Mouse (Mus musculus) CD4-positive helper T cell, adult 2 months (primary cell): Measurements from ENCODE around the gene Itsn2.
"Not testable (repeated sequence)": the region's sequence is repeated elsewhere in the genome, so short reads cannot be mapped to it uniquely, and the experiment has no call there.

Source experiments
- DNase-seq: peaks from one replicate; pipeline ENCODE4 v3.0.0-alpha.2; 2012; ENCODE audit warnings: low read depth, missing footprints, low spot score

Gene Itsn2

DNA sequence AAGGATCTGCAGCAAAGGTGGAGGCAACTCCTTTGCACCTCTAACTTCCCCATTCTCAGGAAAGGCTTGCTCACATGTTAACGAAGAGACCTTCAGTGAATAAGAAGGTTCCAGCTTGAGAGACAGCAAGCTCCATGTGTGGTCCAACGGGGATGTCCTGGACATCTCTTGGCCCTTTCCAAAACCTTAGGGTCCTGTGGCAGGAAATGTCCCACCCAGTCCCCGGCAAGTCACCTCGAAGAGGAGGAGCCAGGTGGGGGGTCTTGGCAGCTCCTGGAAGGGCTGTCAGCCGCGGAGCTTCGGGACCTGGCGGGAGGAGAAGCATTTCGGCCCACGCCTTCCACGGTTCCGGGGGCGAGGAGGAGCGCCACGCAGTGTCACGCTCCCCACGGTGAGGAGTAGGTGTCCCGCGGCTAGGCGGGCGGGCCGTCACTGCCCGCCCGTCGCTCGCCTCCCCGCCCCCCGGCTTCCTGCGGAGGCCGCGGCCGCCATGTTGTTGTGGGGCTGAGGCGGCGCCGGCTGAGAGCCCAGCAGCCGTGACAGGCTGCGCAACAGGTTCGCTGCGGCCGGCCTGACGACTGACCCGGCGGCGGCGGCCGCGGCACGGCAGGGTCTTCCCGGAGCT is at the start of gene Itsn2, which contains the start of gene Gm3625:
Gene Itsn2 (plus strand): TSS at position 98 of the 625 bp plus-strand sequence.
Gene Gm3625 (minus strand): TSS at position 387 of the 625 bp plus-strand sequence.
- peak; percentile 86 for DNase-seq

DNA sequence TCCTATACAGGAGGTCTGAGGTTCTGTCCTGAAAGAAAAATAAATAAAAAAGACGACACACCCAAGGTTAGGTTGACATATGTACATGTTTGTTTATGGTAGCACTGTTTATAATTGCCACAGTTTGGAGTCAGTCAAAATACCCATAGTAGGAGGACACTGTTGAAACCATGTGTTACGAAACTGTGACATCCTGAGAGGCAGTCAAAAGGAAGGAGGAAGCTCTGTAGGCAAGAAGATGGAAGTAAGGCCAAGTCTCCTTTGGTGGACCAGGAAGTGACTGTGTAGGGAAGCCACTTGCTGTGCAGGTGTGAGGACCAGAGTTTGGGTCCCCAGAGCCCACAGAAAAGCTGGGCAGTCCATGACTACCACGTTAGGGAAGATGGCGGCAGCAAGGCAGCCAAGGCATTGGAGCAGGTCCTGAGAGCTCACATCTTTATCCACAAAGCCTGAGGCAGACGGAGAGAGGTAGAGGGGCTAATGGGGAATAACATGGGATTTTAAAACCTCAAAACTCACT is 48.0 kb upstream of the Itsn2 start:
- no peak for DNase-seq

DNA sequence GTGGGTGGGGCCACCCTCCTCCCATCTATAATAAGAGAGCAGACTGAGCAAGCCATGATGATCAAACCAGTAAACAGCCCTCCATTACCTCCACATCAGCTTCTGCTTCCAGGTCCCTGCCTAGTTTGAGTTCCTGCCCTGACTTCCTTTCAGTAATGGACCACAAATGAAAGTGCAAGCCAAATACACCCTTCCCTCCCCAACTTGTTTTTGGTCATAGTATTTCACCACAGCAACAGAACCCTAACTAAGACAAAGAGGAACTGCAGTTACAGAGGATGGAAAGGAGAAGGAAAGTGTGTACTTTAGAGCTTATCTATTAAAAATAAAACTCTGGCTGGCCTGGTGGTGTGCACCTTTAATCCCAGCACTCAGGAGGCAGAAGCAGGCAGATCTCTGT is 47.0 kb upstream of the Itsn2 start:
- no peak for DNase-seq

DNA sequence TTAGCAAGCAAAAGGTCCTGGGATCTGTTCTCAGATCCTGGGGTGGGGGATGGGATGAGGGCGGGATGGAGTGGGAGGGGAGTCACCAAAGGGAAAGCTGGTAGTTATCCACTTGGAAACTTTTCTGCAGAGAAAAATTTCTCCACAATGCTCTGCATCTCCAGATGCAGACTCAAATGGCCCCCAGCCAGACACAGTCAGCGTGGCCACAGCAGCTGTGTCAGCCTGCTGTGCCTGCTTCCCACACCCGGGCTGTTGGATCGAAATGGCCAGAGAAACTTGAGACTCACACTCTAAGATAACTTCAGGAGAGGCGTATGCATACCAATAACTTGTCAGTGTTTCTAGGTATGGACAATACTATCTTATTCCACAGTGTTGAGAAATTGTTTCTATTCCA is 45.9 kb upstream of the Itsn2 start:
- DNase-seq: no peak

DNA sequence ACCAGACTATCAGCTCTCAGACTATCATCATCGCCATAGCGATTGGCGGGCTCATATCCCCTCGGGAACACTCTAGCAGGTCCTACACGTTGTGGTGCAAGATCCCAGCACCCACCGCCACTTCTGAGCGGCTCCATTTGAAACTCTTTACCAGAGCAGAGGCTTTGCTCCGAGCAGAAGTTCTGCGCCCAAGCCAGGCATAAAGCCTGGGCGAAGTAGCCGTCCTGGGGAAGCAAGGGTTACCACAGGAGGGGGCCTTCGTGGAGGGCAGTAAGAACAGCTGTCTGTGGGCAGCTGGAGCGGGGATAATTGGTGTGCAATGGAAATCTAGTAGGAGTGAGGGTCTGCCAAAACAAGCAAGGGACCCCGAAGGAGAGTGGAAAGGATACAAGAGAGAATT is 44.9 kb upstream of the Itsn2 start:
- DNase-seq: no peak

DNA sequence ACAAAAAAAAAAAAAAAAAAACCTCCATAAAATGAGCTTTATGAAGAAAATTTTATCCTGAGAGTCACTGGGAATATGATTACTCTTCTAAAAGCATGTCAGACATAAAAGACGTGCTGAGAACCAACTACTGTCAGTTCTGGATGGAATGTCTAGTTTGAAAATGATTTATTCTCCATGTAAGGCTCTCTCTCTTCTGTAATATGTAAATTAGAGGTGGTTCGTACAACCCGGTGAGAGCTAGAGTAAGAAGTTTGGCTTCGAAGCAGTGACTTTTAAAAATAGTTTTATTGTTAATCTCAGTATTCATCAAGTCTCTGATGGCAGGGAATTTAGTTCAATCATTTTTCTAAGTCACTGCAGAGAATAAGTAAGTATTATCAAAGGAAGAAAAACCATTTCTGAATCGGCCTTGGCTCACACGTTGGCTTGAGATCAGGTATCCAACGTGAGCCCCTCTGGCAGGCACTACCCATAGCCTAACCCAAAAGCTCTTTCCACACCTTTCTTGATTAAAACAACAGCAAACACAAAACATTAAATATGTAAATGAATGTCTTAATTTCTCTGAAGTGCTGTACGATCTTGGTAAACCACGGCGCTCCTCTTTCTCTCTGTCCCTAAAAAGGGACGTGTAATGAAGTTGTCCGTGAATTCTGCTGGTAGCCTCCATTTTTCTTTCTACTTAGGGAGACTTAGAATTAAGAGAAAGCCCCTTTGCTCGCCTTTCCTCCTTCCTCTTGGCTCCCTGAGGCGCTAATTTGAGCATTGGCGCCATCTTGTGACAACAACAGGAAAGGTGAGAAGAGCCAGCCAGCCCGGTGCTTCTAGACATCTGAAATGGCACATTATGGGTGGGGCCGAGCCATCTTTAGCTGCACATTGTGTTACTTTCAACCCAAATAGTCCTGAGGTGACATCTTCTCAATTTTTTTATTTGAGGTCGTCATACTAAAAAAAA is 44.1 kb upstream of the Itsn2 start:
- DNase-seq: peak; percentile 80

DNA sequence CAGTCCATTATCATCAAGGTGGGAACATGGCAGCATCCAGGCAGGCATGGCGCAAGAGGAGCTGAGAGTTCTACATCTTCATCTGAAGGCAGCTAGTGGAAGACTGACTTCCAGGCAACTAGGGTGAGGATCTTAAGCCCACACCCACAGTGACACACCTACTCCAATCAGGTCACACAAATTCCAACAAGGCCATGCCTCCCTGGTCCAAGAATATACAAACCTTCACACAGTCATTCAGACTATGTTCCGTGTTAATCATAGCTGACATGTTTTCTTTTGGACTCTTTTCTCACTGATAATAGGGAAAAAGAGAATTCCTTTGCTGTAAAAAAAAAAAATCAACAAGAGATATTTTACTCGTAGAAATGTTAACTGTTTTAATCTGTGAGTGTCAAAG is 38.7 kb upstream of the Itsn2 start:
- DNase-seq: not testable (repeated sequence)

DNA sequence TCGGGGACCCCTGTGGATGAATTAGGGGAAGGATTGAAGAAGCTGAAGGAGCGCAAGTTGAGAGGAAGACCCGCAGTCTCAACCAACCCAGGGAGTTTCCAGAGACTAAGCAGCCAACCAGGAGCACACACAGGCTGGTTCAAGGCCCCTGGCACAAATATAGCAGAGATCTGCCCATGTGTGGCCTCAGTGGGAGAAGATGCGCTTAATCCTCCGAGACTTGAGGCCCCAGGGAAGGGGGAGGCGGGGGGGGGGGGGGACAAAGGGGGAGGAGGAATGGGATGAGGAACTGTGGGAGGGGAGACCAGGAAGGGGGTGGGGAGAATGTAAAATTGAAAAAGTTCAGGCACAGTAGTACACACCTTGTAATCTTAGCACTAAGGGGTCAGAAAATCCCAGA is 37.0 kb upstream of the Itsn2 start:
- no peak for DNase-seq

DNA sequence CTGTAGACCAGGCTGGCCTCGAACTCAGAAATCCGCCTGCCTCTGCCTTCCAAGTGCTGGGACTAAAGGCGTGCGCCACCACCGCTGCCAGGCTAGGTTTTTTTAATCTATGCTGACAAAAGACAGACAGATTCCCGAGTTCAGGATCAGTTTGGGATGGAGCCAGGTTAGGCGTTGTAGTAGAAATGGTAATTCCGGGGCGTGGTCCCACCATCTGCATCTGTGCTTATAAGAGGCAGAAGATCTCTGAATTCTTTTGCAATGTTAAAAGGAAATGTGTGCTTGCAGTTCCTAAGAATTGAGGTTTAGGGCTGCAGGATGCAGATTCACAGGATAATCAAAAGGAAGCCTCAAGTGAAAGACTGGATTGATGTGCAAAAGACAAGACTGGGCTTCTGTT is 35.5 kb upstream of the Itsn2 start:
- DNase-seq: no peak

DNA sequence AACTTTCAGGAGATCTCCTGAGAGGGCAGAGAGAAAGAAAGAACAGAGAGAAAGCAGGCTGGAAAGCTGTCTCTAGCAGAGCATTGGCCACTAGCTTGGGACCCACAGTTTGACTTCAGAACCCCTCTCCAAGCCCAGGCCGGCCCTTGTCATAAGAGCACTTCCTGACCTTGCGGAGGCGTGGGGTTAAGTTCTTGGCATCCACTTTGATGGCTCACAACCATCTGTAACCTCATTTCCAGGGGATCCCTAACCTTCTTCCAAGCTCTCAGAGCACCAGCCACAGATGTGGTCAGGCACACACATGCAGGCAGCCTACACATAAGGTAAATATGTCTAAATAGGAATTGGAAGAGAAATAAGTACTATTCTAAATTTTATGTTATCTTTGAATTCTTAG is 35.0 kb upstream of the Itsn2 start:
- DNase-seq: no peak

DNA sequence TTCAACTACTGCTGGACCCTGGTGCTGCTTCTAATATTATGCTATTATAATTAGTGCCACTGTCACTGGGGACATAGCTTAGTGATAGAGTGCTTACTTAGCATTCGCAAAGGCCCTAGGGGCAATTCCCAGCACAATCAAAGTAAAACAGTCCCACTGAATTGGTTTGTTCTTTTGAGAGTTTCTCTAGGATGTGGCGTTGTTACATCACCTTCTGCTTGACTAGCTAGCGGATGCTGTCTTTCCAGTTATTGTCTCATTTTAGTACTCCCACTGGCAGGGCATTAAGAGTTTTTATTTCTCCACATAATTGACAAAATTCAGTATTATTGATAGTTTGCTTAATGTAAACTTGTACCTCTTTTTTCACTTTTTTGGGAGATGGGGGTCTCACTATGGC is 34.4 kb upstream of the Itsn2 start:
- no peak for DNase-seq

DNA sequence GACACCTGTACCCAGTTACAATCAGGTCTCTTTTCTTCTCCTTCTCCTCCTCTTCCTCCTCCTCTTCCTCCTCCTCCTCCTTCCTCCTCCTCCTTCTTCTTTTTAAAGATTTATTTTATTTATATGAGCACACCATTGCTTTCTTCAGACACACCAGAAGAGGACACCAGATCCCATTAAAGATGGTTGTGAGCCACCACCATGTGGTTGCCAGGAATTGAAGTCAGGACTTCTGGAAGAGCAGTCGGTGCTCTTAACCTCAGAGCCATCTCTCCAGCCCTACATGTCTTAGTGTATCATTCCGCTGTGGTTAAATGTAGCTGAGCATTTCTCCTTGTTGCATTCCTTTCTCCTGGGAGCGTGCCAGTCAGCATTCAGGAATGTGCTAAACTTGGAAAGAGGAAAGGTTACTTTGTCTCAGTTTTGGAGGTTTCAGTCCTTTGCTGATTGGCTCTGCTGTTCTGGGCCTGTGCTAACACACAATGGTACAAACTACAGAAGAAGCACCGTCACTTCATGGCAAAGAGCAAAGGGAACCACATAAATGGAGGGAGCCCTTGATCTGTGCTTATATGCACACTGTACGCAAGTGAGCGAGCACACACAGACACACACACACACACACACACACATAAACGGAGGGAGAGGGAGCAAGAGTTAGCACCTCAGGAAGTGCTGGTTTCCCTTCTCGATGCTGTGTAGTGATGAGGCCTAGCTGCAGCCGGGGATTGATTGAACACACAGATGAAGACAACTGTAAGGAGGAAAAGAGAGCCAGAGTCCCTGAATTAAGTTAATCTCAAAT is 33.8 kb upstream of the Itsn2 start:
- DNase-seq: peak; percentile 76

DNA sequence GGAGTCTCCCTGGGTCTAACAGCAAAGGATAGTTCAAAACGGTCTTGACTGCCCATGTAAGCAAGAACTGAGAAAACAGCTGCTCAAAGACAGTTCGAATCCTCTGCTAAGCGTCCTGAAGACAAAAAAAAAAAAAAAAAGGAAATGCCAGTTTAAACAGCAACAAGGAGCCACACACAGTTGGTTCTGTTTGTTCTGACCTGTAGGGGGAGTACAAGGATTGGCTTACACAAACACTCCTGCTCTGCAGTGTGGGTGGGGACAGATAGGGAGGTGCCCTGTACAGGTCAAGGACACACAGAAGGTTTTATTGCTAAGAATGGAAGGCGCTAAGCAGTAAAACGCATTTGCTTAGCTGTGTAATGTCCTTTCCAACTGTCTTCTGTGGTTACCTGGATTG is 20.6 kb upstream of the Itsn2 start:
- peak; percentile 76 for DNase-seq

DNA sequence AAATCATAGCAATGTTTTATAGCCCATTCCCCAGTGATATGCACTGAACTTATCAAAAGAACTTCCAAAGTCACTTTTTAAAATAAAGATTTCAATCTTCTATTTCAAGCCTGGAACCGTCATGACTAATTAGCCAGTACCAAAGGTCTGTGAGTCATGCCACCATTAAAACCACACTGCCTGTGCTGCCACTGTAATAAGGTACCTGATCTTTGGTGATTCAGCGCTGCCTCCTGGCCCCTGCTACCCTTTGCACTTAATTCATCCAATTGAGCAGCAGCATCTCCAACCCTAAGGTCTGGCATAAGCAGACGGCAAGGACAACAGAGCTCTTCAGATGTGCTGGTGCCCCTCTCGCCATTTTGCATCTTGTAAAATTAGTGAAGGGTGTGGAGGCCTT is 18.4 kb upstream of the Itsn2 start:
- DNase-seq: no peak

DNA sequence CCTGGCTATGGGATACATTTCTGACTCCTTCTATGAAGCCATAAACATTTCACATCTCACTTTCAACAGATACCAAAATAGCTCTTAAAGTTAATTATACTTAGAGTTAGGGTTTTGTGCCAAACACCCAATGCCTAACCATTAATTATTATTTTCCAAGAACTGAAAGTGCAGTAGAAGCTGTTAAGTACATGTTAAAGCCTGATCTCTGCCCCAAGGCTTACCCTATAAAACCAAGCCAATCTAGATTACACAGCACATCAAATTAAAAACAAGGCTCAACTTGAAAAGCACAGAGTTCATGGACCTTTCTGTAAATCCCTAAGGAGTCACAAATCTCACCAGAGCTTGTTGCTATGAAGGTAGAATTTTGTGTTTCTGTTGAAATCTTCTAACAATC is 10.1 kb upstream of the Itsn2 start:
- no peak for DNase-seq

DNA sequence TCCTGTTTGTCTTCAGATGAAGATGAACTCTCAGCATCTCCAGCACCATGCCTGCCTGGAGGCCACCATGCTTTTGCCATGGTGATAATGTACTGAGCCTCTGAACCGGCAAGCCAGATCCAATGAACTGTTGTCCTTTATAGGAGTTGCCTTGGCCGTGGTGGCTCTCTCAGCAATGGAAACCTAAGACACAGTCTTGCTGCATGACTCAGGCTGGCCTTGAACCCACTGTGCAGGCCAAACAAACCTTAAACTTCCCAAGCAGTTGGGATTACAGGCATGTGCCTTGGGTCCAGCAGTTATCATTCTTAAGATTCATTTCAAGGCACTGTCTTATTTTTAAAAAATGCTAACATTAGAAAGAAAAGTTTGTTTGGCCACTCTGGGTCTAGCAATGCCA is 4.6 kb upstream of the Itsn2 start:
- DNase-seq: no peak

DNA sequence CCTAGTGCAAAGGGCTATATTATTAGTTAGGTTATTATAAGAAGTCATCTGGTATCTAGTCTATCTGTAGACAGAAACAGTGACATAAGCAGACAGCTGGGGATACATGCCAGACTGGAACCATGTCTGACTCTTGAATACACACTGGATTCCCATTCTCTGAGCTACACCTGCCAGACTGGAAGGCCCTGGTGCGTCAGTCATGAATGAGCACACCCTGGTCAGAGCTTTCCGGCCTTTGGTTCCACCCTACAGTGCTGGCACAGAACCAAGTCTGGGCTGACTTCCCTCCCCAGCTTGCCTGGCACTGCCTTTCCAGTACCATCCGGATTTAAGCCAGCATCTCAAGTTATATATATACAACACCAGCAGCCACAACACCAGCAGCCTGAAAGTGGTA is 3.8 kb upstream of the Itsn2 start:
- DNase-seq: no peak

DNA sequence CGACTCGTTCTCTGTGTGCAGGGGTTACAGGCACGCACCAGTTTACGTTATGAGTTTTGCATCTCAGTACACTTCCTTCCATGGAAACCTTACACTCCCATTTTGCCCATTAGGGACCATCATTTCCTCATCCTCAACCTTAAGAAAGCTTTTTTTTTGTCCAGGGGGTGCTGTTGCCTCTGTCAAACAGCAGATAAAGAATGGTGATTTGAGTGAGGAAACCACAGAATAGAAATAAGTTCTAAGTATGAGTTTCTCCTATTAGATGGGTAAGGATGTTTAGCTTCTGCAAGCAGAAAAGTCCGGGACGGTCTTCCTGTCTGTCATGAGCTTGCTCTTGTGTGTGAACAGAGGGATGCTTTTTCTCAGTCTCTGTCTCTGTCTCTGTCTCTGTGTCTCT is 413 bp upstream of the Itsn2 start:
- peak; percentile 37 for DNase-seq

DNA sequence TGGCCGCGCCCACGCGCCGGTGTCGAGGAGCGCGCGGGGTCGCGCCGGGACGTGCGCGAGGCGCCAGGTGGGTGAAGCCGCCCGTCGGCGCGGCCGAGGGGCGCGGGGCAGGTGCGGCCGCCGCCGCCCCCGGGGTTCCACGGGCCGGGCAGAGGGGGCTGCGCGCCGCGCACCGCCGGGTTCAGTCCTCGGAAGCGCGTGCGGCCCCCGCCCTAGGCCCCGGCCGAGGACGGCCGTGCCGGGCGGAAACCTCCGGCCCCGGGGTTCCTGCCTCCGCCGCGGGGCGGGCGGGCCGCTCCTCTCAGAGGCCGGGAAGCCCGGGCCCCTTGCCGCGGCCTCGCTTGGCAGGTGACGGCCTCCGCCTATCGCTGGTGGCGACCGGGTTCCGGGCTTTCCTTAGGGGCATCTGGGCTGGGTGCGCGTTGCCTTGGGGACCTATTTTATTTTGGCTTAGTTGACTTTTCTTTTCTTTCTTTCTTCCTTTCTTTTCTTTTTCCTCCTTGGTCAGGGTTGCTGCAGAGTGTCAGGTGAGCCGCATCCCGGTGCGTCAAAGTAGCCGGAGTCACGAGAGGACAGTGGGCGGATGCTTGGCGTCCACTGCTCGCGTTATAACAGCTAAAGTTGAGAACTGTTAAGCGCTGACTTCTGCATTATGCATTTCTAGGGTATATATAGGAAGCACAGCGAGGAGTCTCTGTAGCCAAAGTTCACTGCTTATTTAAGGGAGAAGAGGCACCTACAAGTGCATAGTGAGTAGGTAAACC is 910 bp downstream of the Itsn2 start:
- peak; percentile 72 for DNase-seq

DNA sequence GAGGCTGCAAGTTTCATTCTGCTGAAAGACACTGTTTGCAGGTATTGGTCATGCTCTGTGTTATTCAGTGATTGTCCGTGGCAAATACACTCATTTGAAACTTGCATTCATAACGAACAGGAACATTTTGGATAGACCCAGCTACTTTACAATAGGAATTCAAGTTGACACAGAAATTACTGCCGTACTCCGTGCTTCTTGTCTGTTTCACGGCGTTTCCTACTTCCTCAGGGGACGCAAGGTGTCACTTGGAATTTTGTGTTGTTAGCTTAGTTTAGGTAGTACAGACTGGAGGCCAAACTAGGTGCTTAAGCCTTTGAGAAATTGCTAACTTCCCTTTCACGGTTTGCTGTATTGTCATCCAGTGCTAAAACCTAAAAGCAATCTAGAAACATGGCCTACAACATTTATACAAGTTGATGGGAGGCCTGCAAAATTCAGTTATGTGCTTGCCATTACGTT is 1.5 kb downstream of the Itsn2 start:
- DNase-seq: no peak

DNA sequence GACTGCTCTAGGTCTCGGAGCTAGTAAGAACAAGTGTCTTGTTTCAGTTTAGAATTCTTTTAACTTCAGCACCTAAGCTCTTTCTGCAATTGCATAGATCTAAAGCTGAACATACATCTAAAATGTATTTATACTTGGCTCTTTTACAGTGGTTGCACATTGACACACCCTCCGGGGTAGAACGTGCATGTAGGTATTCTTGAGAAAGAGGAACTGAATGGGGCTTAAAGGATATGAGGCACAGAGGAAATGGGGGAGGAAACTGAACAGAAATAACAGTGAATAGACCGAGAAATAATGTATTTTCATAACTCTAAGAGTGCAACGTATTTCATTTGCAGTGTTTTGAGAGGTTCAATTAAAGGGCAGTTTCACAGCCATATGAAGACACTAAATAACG is 2.6 kb downstream of the Itsn2 start:
- peak; percentile 54 for DNase-seq
